Mouse (Mus musculus) CD4-positive, CD25-positive, alpha-beta regulatory T cell (primary cell): ENCODE data around the gene Il18bp. TPM values are rescaled to one million over a fixed set of nuclear protein-coding genes. Genes with fewer than 3 reads are reported as not detected.

ENCODE experiments used
- polyA plus RNA-seq: library from polyadenylated mRNA; unstranded; fragments of 100-300 nt; shearing (Covaris generic); gene quantifications from one replicate; pipeline ENCODE4 v1.2.1, GENCODE M21; 2017

Il18bp gene
- polyA plus RNA-seq: 6.2 TPM

DNA sequence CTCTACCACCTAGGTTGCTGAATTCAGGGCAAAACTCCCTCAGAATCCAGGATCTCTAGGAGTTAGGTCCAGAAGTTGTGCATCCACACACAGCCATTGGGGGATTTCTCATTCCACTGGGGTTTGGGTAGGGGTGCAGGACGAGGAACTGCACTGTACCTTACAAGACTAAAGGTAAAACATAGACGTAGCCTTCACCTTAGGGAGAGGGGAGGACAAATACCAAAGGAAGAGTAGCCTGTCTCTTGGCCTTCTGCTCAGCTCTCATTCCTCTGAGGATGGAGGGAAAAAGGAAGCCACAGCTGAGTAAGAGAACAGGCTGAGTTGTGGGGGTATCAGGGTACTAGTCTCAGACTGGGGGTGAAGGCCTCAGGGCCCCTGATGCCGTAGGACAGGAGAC, at the start of gene Il18bp:
Il18bp (minus strand) TSS at position 101 of the 400 bp plus-strand sequence.

DNA sequence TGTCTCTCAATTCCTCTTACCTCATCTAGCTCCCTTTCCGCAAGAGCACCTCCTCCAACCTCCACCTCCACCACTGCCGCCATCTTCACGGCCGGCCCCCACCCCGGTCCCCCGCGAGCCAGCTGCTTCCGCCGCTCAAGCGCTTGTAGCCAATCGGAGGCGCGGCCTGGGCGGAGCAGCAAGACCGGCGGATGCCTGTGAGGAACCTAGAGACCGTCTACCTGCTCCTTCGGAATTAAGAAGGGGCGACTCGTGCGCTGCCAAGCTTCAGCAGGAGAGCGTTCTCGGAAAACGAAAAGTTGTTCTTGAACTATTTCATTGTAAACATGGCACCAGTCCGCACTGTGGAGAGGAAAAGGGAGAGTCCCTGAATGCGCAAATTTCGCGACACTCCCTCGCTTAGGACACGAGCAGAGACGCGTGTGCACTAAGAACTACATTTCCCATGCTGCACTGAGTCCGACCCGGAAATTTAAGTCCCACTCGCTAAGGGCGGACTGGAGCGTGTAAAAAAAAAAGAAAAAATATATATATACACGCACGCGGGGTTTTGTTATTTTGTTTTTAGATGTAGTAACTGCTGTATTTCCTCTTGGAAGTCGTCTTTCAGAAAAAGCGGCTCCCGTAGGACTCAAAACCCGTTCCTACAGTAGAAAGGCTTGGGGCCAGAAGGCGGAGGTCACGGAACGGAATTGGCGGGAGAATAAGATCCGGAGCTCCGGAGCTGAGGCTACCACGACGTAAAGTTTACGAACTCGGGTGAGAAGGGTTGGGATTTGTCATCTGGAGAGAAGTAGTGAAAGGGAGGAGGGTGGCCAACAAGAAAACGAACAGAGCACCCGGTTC, 46.8 kb upstream of the Il18bp start, which contains the start of the genes Rnf121, Xndc1 and Xntrpc:
Rnf121 (minus strand) TSS at position 424 of the 846 bp plus-strand sequence.
Xndc1 (plus strand) TSS at position 466 of the 846 bp plus-strand sequence.
Xntrpc (plus strand) TSS at position 668 of the 846 bp plus-strand sequence.

Other genes with a start within 250 kb of the Il18bp start
- gene Phox2a, start 200.4 kb downstream of the Il18bp start, polyA plus RNA-seq: not detected
- gene Inppl1, start 180.5 kb downstream of the Il18bp start, polyA plus RNA-seq: 7.6 TPM
- 0.45 TPM for gene Folr2, start 161.5 kb downstream of the Il18bp start, polyA plus RNA-seq
- gene Anapc15, start 155.0 kb downstream of the Il18bp start, polyA plus RNA-seq: 45.9 TPM
- gene Folr1, start 147.9 kb downstream of the Il18bp start, polyA plus RNA-seq: not detected
- 138 TPM for gene Lamtor1, start 112.8 kb downstream of the Il18bp start, polyA plus RNA-seq
- gene Tomt, start 112.3 kb downstream of the Il18bp start, polyA plus RNA-seq: 0.77 TPM
- 3.8 TPM for gene Lrrc51, start 84.8 kb downstream of the Il18bp start, polyA plus RNA-seq
- gene Numa1, start 84.6 kb downstream of the Il18bp start, polyA plus RNA-seq: 153 TPM
- 21.9 TPM for gene Rnf121, start 46.8 kb upstream of the Il18bp start, polyA plus RNA-seq
- gene Xndc1, start 46.8 kb upstream of the Il18bp start, polyA plus RNA-seq: 29.7 TPM
- 0.99 TPM for gene Xntrpc, start 47.0 kb upstream of the Il18bp start, polyA plus RNA-seq
- not detected for gene Trpc2, start 64.4 kb upstream of the Il18bp start, polyA plus RNA-seq
- 0.12 TPM for gene Art1, start 83.1 kb upstream of the Il18bp start, polyA plus RNA-seq
- 0.92 TPM for gene Art5, start 90.8 kb upstream of the Il18bp start, polyA plus RNA-seq
- gene Chrna10, start 98.1 kb upstream of the Il18bp start, polyA plus RNA-seq: not detected
- gene Nup98, start 191.5 kb upstream of the Il18bp start, polyA plus RNA-seq: 29.6 TPM
- 46.9 TPM for gene Pgap2, start 191.5 kb upstream of the Il18bp start, polyA plus RNA-seq
- gene Rhog, start 237.4 kb upstream of the Il18bp start, polyA plus RNA-seq: 280 TPM
- 86.5 TPM for gene Stim1, start 249.1 kb upstream of the Il18bp start, polyA plus RNA-seq